Mouse (Mus musculus): ENCODE measurements around the gene Gm20538. TPM values are rescaled to one million over a fixed set of nuclear protein-coding genes. Genes with fewer than 3 reads are reported as not detected.

Gm20538 gene
- polyA plus RNA-seq, 2 experiments from 2014 or later, result not detected

DNA sequence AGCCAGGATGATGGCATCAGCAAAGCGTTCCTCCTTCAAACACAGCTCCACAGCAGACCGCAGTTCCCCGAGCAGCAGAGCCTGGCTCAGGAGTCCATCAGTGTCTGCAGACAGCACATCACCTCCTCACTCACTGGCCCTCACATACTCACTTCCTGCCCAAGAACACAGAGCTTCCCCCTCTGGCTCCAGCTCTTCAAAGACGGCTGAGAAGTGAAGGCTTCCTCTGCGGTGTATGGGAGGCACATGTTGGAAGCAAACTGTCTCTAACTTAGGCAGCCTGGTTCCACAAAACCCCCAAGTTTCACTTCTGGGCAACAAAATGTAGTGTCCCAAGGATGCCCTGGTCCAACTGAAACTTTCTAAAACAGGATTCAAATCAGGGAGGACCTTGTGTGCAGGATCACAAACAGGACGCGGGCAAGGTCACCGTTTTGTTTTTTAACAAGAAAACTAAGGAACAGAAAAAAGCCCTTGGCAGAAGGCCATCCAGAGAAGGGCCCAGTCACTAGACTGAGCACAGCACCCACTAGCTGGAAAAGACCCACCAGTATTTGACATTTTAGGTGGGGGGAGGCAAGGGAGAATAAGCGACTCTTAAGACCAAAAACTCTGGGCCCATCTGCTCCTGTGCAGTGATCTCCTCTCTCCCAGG lies 27.0 kb downstream of the Gm20538 start:
- ATAC-seq, result no peak

GRCm38 (mm10) chr19:44519152-44519551 lies 33.5 kb downstream of the Gm20538 start:
- no peak for ATAC-seq

- no peak for ATAC-seq
These were observed 34.4 kb downstream of the Gm20538 start for GRCm38 (mm10) chr19:44517996-44518768.

DNA sequence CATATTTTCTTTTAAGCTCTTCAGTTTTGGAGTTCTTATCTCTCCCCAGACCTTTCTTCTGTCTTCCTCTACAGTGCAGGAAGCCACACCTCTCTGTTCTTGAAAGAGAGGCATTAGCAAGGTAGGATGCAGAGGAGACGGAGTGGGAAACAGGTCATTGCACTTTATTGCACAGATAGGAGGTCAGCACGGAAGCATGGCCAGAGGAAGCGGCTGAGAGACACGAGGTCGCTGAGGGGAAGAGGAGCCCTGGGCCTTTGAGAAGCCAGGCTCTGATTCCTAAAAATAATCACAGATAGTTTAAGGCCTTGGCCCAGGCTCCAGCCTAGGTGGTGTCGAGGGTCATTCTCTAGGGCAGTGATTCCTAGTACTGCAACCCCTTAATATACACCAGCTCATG lies 36.9 kb downstream of the Gm20538 start:
- no peak for ATAC-seq

DNA sequence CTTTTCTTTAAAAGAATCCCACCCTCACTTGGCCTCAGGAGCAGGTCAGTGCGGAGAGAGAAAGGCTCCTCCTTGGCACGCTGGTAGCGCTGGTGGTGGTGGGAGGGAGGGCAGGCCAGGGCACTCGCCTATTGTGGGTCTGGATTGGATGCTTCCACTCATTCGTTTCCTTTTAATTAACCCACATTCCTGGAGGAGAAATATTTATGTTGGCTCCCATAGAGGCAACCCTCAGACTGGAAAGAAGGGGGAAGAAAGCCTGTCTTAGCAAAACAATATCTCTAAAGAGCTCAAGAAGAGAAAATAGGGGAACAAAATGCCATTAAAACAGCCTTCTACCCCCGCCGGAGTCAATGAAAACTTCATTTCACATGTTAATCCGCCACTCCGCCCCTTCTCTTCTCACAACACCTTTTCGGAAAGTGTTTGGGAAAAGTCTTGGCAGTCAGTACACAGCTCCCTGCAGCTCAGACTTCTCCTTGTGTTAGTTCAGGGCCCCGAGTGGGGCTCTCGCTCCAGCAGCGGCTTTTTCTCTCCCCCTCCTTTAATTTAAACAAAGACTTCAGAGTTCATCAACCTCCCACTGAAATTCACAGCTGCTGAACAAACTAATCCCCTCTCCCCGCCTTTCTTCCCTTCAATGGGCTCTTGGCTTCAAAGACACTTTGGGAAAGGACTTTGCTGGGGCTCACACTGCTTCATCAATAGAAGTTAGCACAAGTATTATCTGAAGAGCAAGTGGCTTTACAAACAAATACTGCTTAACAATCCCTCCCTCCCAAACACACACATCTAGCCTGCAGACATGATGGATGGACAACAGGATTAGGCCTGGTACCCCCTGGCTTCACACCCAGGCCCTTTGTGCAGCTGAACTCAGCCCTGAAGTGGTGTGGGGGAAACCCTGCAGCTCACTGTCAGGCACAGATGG lies 37.8 kb downstream of the Gm20538 start:
- no peak for ATAC-seq

GRCm38 (mm10) chr19:44513921-44514482 lies 38.6 kb downstream of the Gm20538 start:
- no peak for ATAC-seq

GRCm38 (mm10) chr19:44513054-44513833 lies 39.4 kb downstream of the Gm20538 start:
- ATAC-seq, result no peak

- no peak for ATAC-seq
These were observed 40.0 kb downstream of the Gm20538 start for GRCm38 (mm10) chr19:44512601-44513000.

DNA sequence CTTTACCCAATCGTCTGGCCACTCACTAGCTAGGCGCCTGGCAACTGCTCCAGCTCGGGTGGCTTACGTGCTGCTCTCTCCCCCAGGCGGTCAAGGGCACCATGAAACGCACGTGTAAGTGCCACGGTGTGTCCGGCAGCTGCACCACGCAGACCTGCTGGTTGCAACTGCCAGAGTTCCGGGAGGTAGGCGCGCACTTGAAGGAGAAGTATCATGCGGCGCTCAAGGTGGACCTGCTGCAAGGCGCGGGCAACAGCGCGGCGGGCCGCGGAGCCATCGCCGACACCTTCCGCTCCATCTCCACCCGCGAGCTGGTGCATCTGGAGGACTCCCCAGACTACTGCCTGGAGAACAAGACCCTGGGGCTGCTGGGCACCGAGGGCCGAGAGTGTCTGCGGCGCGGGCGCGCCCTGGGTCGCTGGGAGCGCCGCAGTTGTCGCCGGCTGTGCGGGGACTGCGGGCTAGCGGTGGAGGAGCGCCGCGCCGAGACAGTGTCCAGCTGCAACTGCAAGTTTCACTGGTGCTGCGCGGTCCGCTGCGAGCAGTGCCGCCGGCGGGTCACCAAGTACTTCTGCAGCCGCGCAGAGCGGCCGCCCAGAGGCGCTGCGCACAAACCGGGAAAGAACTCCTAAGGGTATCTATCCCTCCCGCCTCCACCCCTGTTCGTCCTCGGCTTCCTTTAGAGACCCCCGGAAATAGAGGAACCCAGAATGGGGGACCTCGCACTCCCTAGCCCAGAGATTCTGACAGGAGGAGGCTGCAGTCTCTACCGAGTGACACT lies 41.0 kb downstream of the Gm20538 start:
- ATAC-seq, result no peak

DNA sequence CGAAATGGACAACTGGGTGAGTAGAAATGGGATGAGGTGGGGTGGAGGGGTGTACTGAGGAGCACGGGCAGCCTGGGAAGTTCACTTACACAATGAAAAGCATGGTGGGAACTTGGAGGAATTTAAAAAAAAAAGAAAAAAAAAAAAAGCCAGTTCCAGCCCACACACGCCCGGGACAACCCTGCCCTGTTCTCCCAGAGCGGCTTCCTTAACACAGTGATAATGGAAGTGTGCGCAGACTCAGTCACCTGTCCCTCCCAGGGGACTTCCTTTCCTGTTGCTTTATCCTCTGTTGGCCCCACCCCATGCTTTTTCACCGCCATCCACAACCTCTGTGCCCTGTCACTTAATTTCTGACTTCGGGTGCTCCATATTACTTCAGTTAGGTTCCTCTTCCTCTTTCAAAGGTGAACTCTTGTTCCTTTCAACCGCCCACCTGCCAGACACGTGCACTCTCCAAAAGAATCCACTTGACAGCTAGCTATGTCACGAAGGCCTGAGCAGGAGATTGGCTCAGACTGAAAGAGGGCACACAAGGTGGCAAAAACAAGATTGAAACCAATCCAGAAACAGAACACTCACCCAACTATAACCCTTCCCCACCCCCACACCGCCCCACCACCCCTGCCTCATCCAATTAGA lies 42.0 kb downstream of the Gm20538 start:
- ATAC-seq, result no peak

- no peak for ATAC-seq
These were observed 49.9 kb downstream of the Gm20538 start for GRCm38 (mm10) chr19:44502741-44503140.

GRCm38 (mm10) chr19:44501925-44502324 lies 50.7 kb downstream of the Gm20538 start:
- no peak for ATAC-seq

GRCm38 (mm10) chr19:44500240-44500639 lies 52.4 kb downstream of the Gm20538 start:
- no peak for ATAC-seq

- no peak for ATAC-seq
These were observed 53.7 kb downstream of the Gm20538 start for GRCm38 (mm10) chr19:44498936-44499335.

DNA sequence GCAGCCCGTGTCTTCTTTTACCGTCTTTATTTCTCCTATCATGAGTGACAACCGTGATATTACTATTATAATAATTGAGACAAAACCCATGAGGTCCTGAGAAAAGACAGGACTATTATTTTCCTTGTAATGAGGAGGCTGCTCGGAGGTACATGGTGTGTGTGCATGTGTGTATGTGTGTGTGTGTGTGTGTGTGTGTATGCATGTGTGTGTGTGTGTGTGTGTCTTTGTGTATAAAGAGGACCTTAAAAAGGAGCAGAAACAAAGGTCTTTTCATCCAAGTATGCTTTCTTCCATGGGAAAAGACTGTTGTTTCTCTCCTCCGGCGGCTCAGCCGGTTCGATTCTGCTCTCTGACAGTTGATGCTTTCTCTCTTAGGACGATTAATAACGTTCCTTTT lies 55.7 kb downstream of the Gm20538 start:
- ATAC-seq, result no peak

DNA sequence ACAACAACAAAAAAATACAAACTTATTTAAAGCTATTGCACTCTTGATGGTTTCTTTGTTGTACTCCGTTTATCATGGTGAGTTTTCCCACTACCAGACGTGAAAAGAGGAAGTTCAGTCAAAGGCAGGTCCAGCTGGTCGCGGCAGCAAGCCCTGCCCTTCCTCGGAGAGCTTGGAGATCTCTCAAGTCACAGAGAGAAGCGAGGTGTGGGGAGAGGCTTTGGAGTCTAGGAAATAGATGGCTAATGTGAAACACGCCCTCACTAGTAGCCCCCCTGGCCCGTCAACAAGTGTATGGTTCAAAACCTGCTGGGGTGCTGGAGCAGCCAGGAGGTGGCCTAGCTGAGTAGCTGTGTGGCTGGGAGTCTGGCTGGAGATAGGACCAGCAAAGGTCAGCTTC lies 56.1 kb downstream of the Gm20538 start:
- ATAC-seq, result no peak
